Mouse (Mus musculus): ENCODE results near the gene Dolk. TPM values are rescaled to one million over a fixed set of nuclear protein-coding genes. Genes with fewer than 3 reads are reported as not detected.

The Dolk gene
- total RNA-seq, 2 experiments from 2014 or later, result 22.3 to 25.2 TPM

- TF ChIP-seq CTCF (IDR thresholded peaks at IDR 0.05), result no peak
- DNase-seq (ENCODE audit: extremely low spot score in 1 of 2, low spot score in 2 of 2), result no peak
- Histone ChIP-seq H3K27ac (no peak overlapping the region), H3K4me3 (no peak overlapping the region)
- intact Hi-C loops (cut with DNase I), result no loop called here
Observed at GRCm38 (mm10) chr2:30244595-30245178, 41.4 kb downstream of the Dolk start.

- no peak overlapping the region for H3K4me3 ChIP-seq
- no peak for TF ChIP-seq CTCF (IDR thresholded peaks at IDR 0.05)
- no peak for DNase-seq (ENCODE audit: extremely low spot score in 1 of 2, low spot score in 2 of 2)
- peak overlapping the region; percentile 6 for H3K27ac ChIP-seq
- intact Hi-C loops (cut with DNase I), result no loop called here
Observed at GRCm38 (mm10) chr2:30243391-30243790, 42.7 kb downstream of the Dolk start.

GRCm38 (mm10) chr2:30242509-30242908 lies 43.6 kb downstream of the Dolk start:
- intact Hi-C loops (cut with DNase I), result loop anchor here (1.0 kb wide), 1 partner anchor 24 kb away; the partner anchor contains the start of gene Phyhd1
- no peak for DNase-seq (ENCODE audit: extremely low spot score in 1 of 2, low spot score in 2 of 2)
- TF ChIP-seq CTCF (IDR thresholded peaks at IDR 0.05), result no peak
- Histone ChIP-seq H3K4me3 (no peak overlapping the region), H3K27ac (peak overlapping the region; percentile 6)

GRCm38 (mm10) chr2:30240267-30240666 lies 45.9 kb downstream of the Dolk start, which contains the start of gene Gm28035:
Gene Gm28035 (plus strand): TSS chr2:30240567.
- TF ChIP-seq CTCF (IDR thresholded peaks at IDR 0.05), result no peak
- intact Hi-C loops (cut with DNase I), result no loop called here

GRCm38 (mm10) chr2:30239777-30240176 lies 46.4 kb downstream of the Dolk start:
- TF ChIP-seq CTCF (IDR thresholded peaks at IDR 0.05), result no peak
- peak overlapping the region; percentile 91; the same call in 1 of the 2 replicates for H3K27ac ChIP-seq
- H3K4me3 ChIP-seq, result peak overlapping the region; percentile 13; the same call in 1 of the 2 replicates
- intact Hi-C loops (cut with DNase I), result no loop called here
- DNase-seq (ENCODE audit: extremely low spot score in 1 of 2, low spot score in 2 of 2), result no peak

More at GRCm38 (mm10) chr2:30240267-30240666, 45.9 kb downstream of the Dolk start, which contains the start of gene Gm28035:
- DNase-seq (ENCODE audit: extremely low spot score in 1 of 2, low spot score in 2 of 2), result no peak
- H3K4me3 ChIP-seq, result peak within 1 kb of the TSS; percentile 13; the same call in 1 of the 2 replicates
- peak within 1 kb of the TSS; percentile 91; the same call in 1 of the 2 replicates for H3K27ac ChIP-seq

GRCm38 (mm10) chr2:30238906-30239465 lies 47.1 kb downstream of the Dolk start:
- Histone ChIP-seq H3K4me3 (peak overlapping the region; percentile 94), H3K27ac (peak overlapping the region; percentile 91)
- no peak for DNase-seq (ENCODE audit: extremely low spot score in 1 of 2, low spot score in 2 of 2)
- intact Hi-C loops (cut with DNase I), result no loop called here
- no peak for TF ChIP-seq CTCF (IDR thresholded peaks at IDR 0.05)

DNA sequence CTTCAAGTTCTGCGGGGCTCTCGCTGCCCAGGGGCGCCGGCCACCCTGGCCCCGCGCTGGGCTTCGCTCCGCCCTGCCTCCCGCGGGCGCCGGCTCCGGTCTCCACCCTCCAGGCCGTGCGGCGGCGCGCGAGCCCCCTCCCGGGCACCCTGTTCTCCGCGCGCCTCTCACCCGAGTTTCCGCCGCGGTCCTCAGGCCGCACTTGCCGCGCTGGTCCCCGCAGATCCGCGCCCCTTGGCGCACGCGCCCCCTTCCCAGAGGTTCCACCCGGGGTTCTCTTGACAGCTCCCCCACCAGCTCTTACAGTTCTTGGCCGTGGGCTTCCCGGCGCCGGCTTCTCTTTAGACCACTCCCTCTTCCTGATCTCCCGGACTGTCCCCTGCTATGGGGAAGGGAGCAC lies 48.3 kb downstream of the Dolk start:
- Histone ChIP-seq H3K4me3 (peak overlapping the region; percentile 94), H3K27ac (peak overlapping the region; percentile 91)
- DNase-seq (ENCODE audit: extremely low spot score in 1 of 2, low spot score in 2 of 2), result peak; percentile 67
- intact Hi-C loops (cut with DNase I), result loop anchor here (1.0 kb wide), 3 partner anchors 32 to 60 kb away; partner anchors contain the start of genes Kyat1 and Spout1
- no peak; the same call in none of the 2 replicates for TF ChIP-seq CTCF (IDR thresholded peaks at IDR 0.05)

GRCm38 (mm10) chr2:30237199-30237880 lies 48.8 kb downstream of the Dolk start, which contains the start of gene Lrrc8a:
Gene Lrrc8a (plus strand): TSS chr2:30237715.
- DNase-seq (ENCODE audit: extremely low spot score in 1 of 2, low spot score in 2 of 2), result peak; percentile 100
- Histone ChIP-seq H3K4me3 (peak within 1 kb of the TSS; percentile 94), H3K27ac (peak within 1 kb of the TSS; percentile 91)
- intact Hi-C loops (cut with DNase I), result loop anchor here (1.0 kb wide), 3 partner anchors 32 to 59 kb away; partner anchors contain the start of genes Kyat1 and Spout1
- peak; percentile 31 for TF ChIP-seq CTCF (IDR thresholded peaks at IDR 0.05)

DNA sequence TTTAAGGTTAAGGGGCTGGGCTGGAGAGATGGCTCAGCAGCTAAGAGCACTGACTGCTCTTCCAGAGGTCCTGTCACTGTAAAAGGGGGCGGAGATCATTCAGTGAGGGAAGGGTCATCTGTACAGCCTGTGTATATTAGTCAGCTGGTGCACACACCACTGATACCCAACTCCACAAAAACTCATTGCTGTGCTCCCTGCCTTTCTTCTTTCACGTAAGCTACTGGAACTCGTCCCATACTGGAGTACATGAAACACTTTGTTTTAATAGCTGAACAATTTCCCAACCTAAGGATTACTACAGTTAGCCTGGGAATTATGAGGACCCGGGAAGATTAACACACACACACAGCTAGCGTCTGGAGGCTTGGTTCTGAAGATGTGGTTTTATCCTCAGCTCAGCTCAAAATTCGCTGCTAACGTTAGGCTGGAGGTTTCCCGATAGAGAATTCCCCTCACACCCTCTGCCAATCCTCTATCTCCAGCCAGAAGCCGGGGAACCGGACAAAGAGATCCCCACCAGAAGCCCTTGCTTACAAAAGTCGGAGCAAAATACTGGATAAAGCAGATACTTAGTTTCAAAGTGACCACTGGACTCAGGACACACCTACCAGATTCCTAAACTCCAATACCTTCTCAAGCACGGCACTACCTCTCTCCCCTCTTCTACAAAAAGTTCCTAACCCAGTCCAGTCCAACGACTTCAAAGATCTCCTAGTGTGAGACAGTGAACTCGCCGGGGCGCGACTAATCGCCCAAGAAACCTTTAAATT lies 49.5 kb downstream of the Dolk start:
- peak overlapping the region; percentile 94 for H3K4me3 ChIP-seq
- peak overlapping the region; percentile 91 for H3K27ac ChIP-seq
- DNase-seq (ENCODE audit: extremely low spot score in 1 of 2, low spot score in 2 of 2), result no peak
- TF ChIP-seq CTCF (IDR thresholded peaks at IDR 0.05), result no peak
- intact Hi-C loops (cut with DNase I), result loop anchor here (1.0 kb wide), 3 partner anchors 31 to 58 kb away; partner anchors contain the start of genes Kyat1 and Spout1

- intact Hi-C loops (cut with DNase I), result no loop called here
- no peak for DNase-seq (ENCODE audit: extremely low spot score in 1 of 2, low spot score in 2 of 2)
- no peak for TF ChIP-seq CTCF (IDR thresholded peaks at IDR 0.05)
- H3K27ac ChIP-seq, result no peak overlapping the region
- H3K4me3 ChIP-seq, result no peak overlapping the region
Observed at GRCm38 (mm10) chr2:30235593-30235992, 50.5 kb downstream of the Dolk start.

Other genes with a start within 250 kb of the Dolk start
- gene Wdr34, start 237.5 kb downstream of the Dolk start, total RNA-seq (2021), result 10 to 100 TPM; 40.7 to 41.0 TPM
- 100 to 1,000 TPM; 191 to 192 TPM for gene Set, start 229.0 kb downstream of the Dolk start, total RNA-seq (2021)
- gene Pkn3, start 208.7 kb downstream of the Dolk start, total RNA-seq (2021), result 1 to 10 TPM; 2.9 to 3.6 TPM
- 1 to 10 TPM; 5.4 to 7.0 TPM for gene Zdhhc12, start 192.7 kb downstream of the Dolk start, total RNA-seq (2021)
- 100 to 1,000 TPM; 163 to 171 TPM for gene Zer1, start 161.7 kb downstream of the Dolk start, total RNA-seq (2021)
- gene Tbc1d13, start 152.6 kb downstream of the Dolk start, total RNA-seq (2021), result 10 to 100 TPM; 49.6 to 53.3 TPM
- gene Endog, start 114.8 kb downstream of the Dolk start, total RNA-seq (2021), result 10 to 100 TPM; 20.9 to 21.4 TPM
- gene Spout1, start 107.9 kb downstream of the Dolk start, total RNA-seq (2021), result 10 to 100 TPM; 36.6 to 38.4 TPM
- 10 to 100 TPM; 14.3 to 15.2 TPM for gene Kyat1, start 80.5 kb downstream of the Dolk start, total RNA-seq (2021)
- 10 to 100 TPM; 60.8 to 62.0 TPM for gene Lrrc8a, start 48.6 kb downstream of the Dolk start, total RNA-seq (2021)
- gene Gm28035, start 45.8 kb downstream of the Dolk start, total RNA-seq (2021), result 10 to 100 TPM; 11.3 to 15.1 TPM
- 10 to 100 TPM; 21.7 to 27.3 TPM for gene Phyhd1, start 20.1 kb downstream of the Dolk start, total RNA-seq (2021)
- gene Gm28038, start 5.3 kb downstream of the Dolk start, total RNA-seq (2021), result not detected
- 10 to 100 TPM; 21.8 to 23.5 TPM for gene Nup188, start 63 bp upstream of the Dolk start, total RNA-seq (2021)
- gene Sh3glb2, start 73.0 kb upstream of the Dolk start, total RNA-seq (2021), result 100 to 1,000 TPM; 291 to 312 TPM
- 100 to 1,000 TPM; 120 to 138 TPM for gene Miga2, start 77.9 kb upstream of the Dolk start, total RNA-seq (2021)
- 10 to 100 TPM; 25.8 to 26.8 TPM for gene Dolpp1, start 105.9 kb upstream of the Dolk start, total RNA-seq (2021)
- 10 to 100 TPM; 56.5 to 58.2 TPM for gene Crat, start 129.5 kb upstream of the Dolk start, total RNA-seq (2021)
- gene Ptpa, start 129.7 kb upstream of the Dolk start, total RNA-seq (2021), result 100 to 1,000 TPM; 177 to 178 TPM
- gene Ier5l, start 187.9 kb upstream of the Dolk start, total RNA-seq (2021), result 10 to 100 TPM; 20.9 to 25.3 TPM